Mouse (Mus musculus) c-Kit-positive CD71-positive TER-119-positive erythroid progenitor cells, embryonic 14.5 days (primary cell): ENCODE results near the gene Tbc1d1.
"Not testable (repeated sequence)": the region's sequence is repeated elsewhere in the genome, so short reads cannot be mapped to it uniquely, and the experiment has no call there.

Experiments used
- DNase-seq: peaks from one replicate; pipeline ENCODE4 v3.0.0-alpha.2; 2013; ENCODE audit warnings: low spot score

Gene Tbc1d1

DNA sequence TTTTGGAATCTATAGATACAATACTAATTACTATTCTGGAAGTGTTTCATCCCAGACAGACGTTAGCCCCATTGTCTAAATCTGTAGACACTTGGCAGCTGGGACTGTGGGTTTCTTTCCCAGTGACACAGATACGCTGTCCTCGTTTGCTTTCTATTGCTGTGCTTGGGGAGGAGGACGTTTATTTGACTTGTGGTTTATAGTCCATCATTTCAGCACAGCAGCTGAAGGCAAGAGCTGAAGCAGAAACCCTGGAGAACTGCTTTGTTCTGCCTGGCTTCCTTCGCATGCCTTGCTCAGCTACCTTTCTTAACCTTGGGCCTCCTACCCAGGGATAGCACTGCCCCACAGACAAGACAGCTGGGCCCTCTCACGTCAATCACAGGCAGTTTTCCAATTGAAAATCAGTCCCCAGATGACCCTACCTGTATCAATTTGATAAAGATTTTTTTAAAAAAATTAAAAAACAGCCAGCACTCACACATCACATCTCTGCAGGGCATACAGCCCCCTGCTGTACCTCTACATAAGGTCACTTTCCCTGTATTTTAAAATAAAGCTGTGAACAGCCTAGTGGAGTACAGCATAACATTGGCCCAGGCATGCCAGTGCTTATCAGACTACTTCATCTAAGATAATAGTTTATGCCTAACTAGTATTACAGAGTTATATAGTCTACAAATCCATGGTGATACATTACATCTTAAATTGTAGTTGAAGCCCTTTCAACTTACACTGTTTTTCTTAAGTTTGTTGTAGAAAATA lies 158.4 kb downstream of the Tbc1d1 start:
- no peak for DNase-seq

- no peak for DNase-seq
Measured at GRCm38 (mm10) chr5:64315088-64315487, 159.0 kb downstream of the Tbc1d1 start.

GRCm38 (mm10) chr5:64323286-64323685 lies 167.2 kb downstream of the Tbc1d1 start:
- DNase-seq, result no peak

GRCm38 (mm10) chr5:64324353-64324752 lies 168.2 kb downstream of the Tbc1d1 start:
- DNase-seq, result no peak

GRCm38 (mm10) chr5:64324920-64325319 lies 168.8 kb downstream of the Tbc1d1 start:
- DNase-seq, result no peak

GRCm38 (mm10) chr5:64325741-64326355 lies 169.7 kb downstream of the Tbc1d1 start:
- no peak for DNase-seq

DNA sequence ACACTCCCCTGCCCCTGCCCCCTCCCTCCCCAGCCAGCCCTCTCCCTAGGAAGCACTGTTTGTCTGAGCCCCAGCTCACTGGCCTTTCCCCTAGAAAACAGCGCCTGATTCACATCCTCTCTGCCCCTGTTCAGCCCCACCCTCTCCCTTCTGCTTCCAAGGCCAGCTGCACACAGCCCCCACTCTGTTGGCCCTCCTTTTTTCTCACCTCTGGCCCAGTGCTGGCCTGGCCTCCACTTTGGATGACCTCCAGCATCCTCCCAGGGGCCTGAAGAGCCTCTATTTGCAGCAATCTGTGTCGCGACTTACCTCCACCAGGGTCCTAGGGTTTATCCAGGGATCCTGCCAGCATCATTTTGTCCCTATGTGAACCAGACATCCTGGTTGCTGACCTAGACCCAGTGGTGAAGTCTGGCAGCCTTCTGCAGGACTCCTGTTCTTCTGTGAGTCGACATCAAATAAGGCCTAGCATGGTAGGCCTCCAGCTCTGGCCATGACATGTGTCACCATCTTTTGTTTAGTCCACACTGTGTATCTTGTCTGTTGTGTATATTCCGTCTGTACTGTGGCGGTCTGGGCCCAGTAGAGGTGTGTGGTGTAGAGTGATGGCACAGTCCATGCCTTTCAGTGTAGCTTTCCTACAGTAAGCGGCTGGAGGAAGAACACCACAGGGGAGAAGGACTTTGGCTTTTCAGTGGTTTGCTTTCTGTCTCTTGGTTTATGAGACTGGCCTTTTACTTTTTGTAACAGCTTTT lies 170.5 kb downstream of the Tbc1d1 start:
- no peak for DNase-seq

- DNase-seq, result no peak
Measured at GRCm38 (mm10) chr5:64327212-64327902, 171.3 kb downstream of the Tbc1d1 start.

- DNase-seq, result no peak
Measured at GRCm38 (mm10) chr5:64336767-64337408, 180.8 kb downstream of the Tbc1d1 start.

DNA sequence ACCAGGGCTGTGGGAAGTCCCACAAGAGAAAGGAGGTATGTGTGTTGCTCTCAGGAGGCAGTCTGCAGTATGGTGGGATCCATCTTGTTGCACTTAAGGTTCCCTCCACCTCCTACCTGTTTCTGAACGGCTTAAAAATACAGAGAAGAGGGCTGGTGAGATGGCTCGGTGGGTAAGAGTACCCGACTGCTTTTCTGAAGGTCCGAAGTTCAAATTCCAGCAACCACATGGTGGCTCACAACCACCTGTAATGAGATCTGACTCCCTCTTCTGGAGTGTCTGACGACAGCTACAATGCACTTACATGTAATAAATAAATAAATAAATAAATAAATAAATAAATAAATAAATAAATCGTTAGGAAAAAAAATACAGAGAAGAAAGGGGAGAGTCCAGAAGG lies 182.7 kb downstream of the Tbc1d1 start:
- DNase-seq, result not testable (repeated sequence)

DNA sequence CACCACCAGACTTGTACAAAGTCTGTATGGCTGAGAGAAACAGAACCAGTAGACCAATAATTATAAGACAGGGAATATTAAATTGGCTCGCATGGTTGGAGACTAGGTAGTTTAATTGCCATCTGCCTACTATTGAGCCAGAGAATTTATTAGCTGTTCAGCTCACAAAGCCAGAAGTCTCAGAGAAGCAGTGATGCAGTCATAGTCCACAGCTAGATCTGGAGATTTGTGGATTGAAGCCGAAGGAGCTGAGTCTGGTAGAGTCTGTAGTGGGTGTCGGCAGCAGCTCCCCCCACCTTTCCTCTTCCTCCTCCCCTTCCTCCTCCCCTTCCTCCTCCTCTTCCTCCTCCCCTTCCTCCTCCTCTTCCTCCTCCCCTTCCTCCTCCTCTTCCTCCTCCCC lies 184.3 kb downstream of the Tbc1d1 start:
- DNase-seq, result no peak

DNA sequence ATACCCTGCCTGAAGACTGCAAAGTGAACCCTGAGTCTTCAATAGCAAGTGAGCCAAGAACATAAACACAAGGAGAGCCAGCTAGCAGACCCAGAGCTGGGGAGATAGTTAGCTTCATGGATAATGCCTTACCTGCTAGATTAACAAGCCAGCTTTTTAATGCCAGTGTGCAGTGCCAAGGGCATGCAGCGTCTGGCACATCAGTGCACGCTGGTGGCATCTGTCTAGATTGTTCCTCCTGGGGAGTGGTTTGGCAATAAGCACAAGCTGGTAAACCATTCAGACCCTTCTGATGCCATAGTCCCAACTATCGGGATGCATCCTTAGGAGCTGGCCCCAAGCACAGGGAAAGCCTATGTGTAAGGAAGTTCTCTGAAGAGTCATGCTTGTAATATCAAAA lies 185.6 kb downstream of the Tbc1d1 start:
- DNase-seq, result no peak

GRCm38 (mm10) chr5:64342138-64342537 lies 186.0 kb downstream of the Tbc1d1 start:
- DNase-seq, result no peak

DNA sequence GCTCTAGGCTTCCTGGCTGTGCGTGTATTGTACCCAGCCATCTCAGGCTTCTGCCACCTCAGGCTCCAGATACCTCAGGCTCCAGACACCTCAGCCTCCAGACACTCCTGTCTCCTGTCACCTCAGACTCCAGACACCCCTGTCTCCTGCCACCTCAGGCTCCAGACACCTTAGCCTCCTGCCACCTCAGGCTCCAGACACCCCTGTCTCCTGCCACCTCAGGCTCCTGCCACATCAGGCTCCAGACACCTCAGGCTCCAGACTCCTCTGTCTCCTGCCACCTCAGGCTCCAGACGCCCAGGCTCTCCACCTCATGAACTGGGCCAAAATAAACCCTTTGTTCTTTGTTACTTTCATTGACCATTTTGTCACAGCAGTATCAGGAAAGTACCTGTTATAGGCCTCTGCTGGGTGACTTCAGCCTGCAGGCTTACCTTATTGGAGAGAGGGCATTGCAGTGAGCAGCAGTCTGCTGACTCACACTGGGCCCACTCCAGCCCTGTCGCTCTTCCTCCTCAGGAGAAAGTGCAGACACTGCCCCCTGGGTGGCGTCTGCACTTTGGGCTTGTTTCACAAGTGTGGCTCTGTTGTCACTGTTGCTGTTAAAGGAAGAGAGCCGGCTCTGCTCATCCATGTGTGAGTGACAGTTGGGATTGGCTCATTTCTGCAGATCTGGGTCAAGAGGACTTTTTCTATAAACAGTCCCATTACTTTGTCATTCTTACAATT lies 188.0 kb downstream of the Tbc1d1 start:
- no peak for DNase-seq

- DNase-seq, result no peak
Measured at GRCm38 (mm10) chr5:64345181-64345735, 189.2 kb downstream of the Tbc1d1 start.

DNA sequence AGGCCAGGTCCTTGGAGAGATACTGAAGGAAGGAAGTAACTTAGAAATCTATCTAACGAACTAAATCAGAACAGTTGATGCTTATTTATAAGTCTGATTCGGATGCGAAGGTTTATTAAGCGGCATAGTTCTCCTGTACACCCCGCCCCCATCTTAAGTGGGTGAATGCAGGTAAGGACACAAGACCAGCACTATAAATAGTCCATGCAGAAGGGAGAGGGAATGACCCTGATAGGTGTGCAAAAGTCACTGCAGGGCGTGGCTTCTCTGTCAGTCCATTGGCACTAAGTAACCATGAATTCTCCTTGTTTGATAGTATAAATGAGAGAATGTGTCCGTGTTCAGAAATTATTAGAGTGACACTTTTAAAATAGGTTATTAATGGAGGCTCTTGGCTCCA lies 189.7 kb downstream of the Tbc1d1 start:
- no peak for DNase-seq

- DNase-seq, result no peak
Measured at GRCm38 (mm10) chr5:64346343-64346885, 190.3 kb downstream of the Tbc1d1 start.

GRCm38 (mm10) chr5:64348166-64348565 lies 192.1 kb downstream of the Tbc1d1 start:
- DNase-seq, result no peak

GRCm38 (mm10) chr5:64348780-64349179 lies 192.7 kb downstream of the Tbc1d1 start:
- DNase-seq, result no peak

GRCm38 (mm10) chr5:64351968-64352367 lies 195.9 kb downstream of the Tbc1d1 start:
- DNase-seq, result no peak
